ENCODE assay signal across 9 mouse cellular contexts in genomic region chr10:34206783-34207502, GRCm38 (mm10). TPM values are rescaled to one million over a fixed set of nuclear protein-coding genes. Genes with fewer than 3 reads are reported as not detected.
A peak's percentile ranks its signal among the peaks of the same experiment; 100 is the strongest.
DNase-seq lines count a peak whose midpoint lies in the region; ATAC-seq and TF ChIP-seq lines count a peak whose summit lies in the region.
"Had no signal": no experiment of that assay in that cellular context is flagged by ENCODE, and none has a peak within 500 bp of the region (broad histone marks: within the 10 kb centered on the region; RNA-seq: fewer than 3 reads in every experiment).

No protein-coding gene starts in this region.

- H3K9me3 ChIP-seq in limb, embryonic 14.5 days (ENCODE audit: control insufficient read depth, low read length) = no peaks in the 10 kb centered on the region
- no peaks in the 10 kb centered on the region for H3K9me3 ChIP-seq in midbrain, embryonic 14.5 days (ENCODE audit: control insufficient read depth, low read length)

- 0 out of 2 replicates have a peak, but pooled peaks have one; percentile 64 for TF ChIP-seq POLR2A in limb, embryonic 14.5 days (IDR thresholded peaks at IDR 0.05; ENCODE audit: borderline replicate concordance, extremely low read depth, insufficient read depth, insufficient read length)
- TF ChIP-seq POLR2A in spleen, adult 2 months (IDR thresholded peaks at IDR 0.05; ENCODE audit: low read depth, low read length) = peak; percentile 27

- no peaks in the 10 kb centered on the region for H3K36me3 ChIP-seq in limb, embryonic 14.5 days (ENCODE audit: control insufficient read depth, insufficient read depth, low read length)
- no peaks in the 10 kb centered on the region for H3K36me3 ChIP-seq in midbrain, embryonic 14.5 days (ENCODE audit: control insufficient read depth, insufficient read depth, low read length)
- no peaks in the 10 kb centered on the region for H3K36me3 ChIP-seq in spleen, adult 2 months (ENCODE audit: control insufficient read depth, insufficient read depth, low read length)

- peaks cover 11% of the 10 kb centered on the region; the same call in 1 of the 2 replicates for H3K4me1 ChIP-seq in limb, embryonic 14.5 days (ENCODE audit: control insufficient read depth, insufficient read depth, low read length)
- H3K4me1 ChIP-seq in midbrain, embryonic 14.5 days (ENCODE audit: control insufficient read depth, insufficient read depth, low read length) = 0 out of 2 replicates have a peak, but pooled peaks cover 4% of the 10 kb centered on the region
- H3K4me1 ChIP-seq in spleen, adult 2 months (ENCODE audit: control insufficient read depth, insufficient read depth, insufficient read length) = peaks cover 11% of the 10 kb centered on the region

- DNase-seq in layer of hippocampus, adult 11-12 months (ENCODE audit: low spot score) = peak; percentile 50
- no peak for DNase-seq in layer of hippocampus, adult 9-10 months (ENCODE audit: low spot score)
- peak; percentile 88 for DNase-seq in embryo, embryonic 9.5 days (ENCODE audit: extremely low spot score)
- DNase-seq in heart, adult 18-20 months = peak; percentile 73 to 83
- peak; percentile 13 for DNase-seq in kidney, adult 11 months
- DNase-seq in limb, embryonic 14.5 days (ENCODE audit: low spot score) = peak; percentile 87
- DNase-seq in midbrain, embryonic 14.5 days = peak; percentile 84
- peak in 1 of 2 experiments; percentile 47 for DNase-seq in spleen, adult 2 months (ENCODE audit: low read depth in 1 of 2, low spot score in 2 of 2)

- no peaks in the 10 kb centered on the region for H3K27me3 ChIP-seq in limb, embryonic 14.5 days (ENCODE audit: control insufficient read depth, insufficient read depth, low read length)
- H3K27me3 ChIP-seq in midbrain, embryonic 14.5 days (ENCODE audit: control insufficient read depth, insufficient read depth, low read length) = no peaks in the 10 kb centered on the region
- peaks cover 6% of the 10 kb centered on the region for H3K27me3 ChIP-seq in spleen, adult 2 months (ENCODE audit: control insufficient read depth, insufficient read depth, low read length)
- H3K27me3 ChIP-seq: CH12.LX had no signal

- H3K4me2 ChIP-seq in limb, embryonic 14.5 days (replicated peaks; ENCODE audit: low read depth, low read length, severe bottlenecking) = peak overlapping the region; percentile 67
- H3K4me2 ChIP-seq in midbrain, embryonic 14.5 days (ENCODE audit: low read length) = peak overlapping the region; percentile 81

- ATAC-seq in limb, embryonic 14.5 days (ENCODE audit: low FRiP score, low read depth) = peak; percentile 95
- peak; percentile 94 for ATAC-seq in midbrain, embryonic 14.5 days (ENCODE audit: low FRiP score, low TSS enrichment)

- WGBS in limb, embryonic 14.5 days = 0% methylated on average over 8 of the region's 65 CpGs
- WGBS in midbrain, embryonic 14.5 days = under 1% methylated on average over 59 of the region's 65 CpGs
- 1% methylated on average over 60 of the region's 65 CpGs for WGBS in spleen, adult 2 months

- H3K9ac ChIP-seq in limb, embryonic 14.5 days (ENCODE audit: low read depth, low read length, severe bottlenecking) = peak overlapping the region; percentile 93
- peak overlapping the region; percentile 80 for H3K9ac ChIP-seq in midbrain, embryonic 14.5 days (replicated peaks; ENCODE audit: low read length)

- TF ChIP-seq CTCF in spleen, adult 2 months (IDR thresholded peaks at IDR 0.05; ENCODE audit: extremely low read depth, insufficient read depth, insufficient read length, insufficient replicate concordance) = no peak

- peak overlapping the region; percentile 97 for H3K27ac ChIP-seq in limb, embryonic 14.5 days (replicated peaks; ENCODE audit: low read depth, low read length)
- H3K27ac ChIP-seq in midbrain, embryonic 14.5 days (replicated peaks; ENCODE audit: low read depth, low read length) = peak overlapping the region; percentile 62
- H3K27ac ChIP-seq in spleen, adult 2 months (ENCODE audit: insufficient read depth, low read length) = peak overlapping the region; percentile 81

- peak overlapping the region; percentile 85 for H3K4me3 ChIP-seq in limb, embryonic 14.5 days (replicated peaks; ENCODE audit: low read length)
- H3K4me3 ChIP-seq in midbrain, embryonic 14.5 days (replicated peaks; ENCODE audit: low read depth, low read length) = peak overlapping the region; percentile 78
- H3K4me3 ChIP-seq in spleen, adult 2 months (ENCODE audit: extremely low read depth, insufficient read depth, insufficient read length) = peak overlapping the region; percentile 95

RNA-seq across cellular contexts. Expression of gene Dse, which starts 0.6 kb away (rescaled TPM):
- total RNA-seq in heart, adult 18-20 months (2021) = 1 to 10 TPM; 4.0 to 4.4 TPM
- 30.8 and 38.8 TPM in 2 replicates for polyA plus RNA-seq in limb, embryonic 14.5 days (2012; rRNA removed)
- polyA plus RNA-seq in limb, embryonic 14.5 days (2014; fragmentation: Nextera tagmentation; extraction: Ambion mirVana) = 49.8 and 50.6 TPM in 2 replicates
- polyA plus RNA-seq in midbrain, embryonic 14.5 days (2014; fragmentation: Nextera tagmentation; extraction: Ambion mirVana) = 3.0 and 9.4 TPM in 2 replicates
- 12.0 and 12.9 TPM in 2 replicates for polyA plus RNA-seq in spleen, adult 2 months (2012; rRNA removed)
